In the genomic region with DNA sequence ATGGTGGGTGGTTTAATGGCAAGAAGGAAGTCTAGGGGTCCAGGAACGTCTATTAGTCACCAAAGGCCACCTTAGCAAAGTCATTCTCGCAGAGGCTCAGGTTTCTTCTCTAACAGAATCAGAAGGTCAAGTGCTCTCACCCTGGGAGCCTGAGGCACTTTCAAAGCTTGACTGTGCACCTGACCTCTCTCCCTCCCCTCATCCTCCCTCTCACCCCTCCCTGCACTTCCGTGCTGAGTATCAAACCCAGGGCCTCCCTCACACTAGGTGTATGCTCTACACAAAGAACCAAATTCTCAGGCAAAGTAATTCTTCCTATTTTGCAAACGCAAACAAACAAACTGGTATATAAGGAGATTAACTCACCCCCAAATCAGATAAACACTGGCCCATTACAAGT, we compare ENCODE assay signal across 29 mouse cellular contexts. TPM values are rescaled to one million over a fixed set of nuclear protein-coding genes. Genes with fewer than 3 reads are reported as not detected.
DNase-seq lines count a peak whose midpoint lies in the region; ATAC-seq and TF ChIP-seq lines count a peak whose summit lies in the region.
"Had no signal": no experiment of that assay in that cellular context is flagged by ENCODE, and none has a peak within 500 bp of the region (broad histone marks: within the 10 kb centered on the region; RNA-seq: fewer than 3 reads in every experiment).

No protein-coding gene starts in this region.

- intact Hi-C loops in heart, adult 2 months (cut with DNase I): no loop called here

- H3K9me3 ChIP-seq in kidney, embryonic 14.5 days (ENCODE audit: control insufficient read depth, low read length): no peaks in the 10 kb centered on the region
- no peaks in the 10 kb centered on the region for H3K9me3 ChIP-seq in lung, postnatal 0 days (ENCODE audit: low read length)
- no peaks in the 10 kb centered on the region for H3K9me3 ChIP-seq in embryonic facial prominence, embryonic 10.5 days
- H3K9me3 ChIP-seq: embryonic facial prominence, embryonic 15.5 days; heart, embryonic 13.5 days; limb, embryonic 12.5 days; megakaryocyte, embryonic 14.5 days had no signal

- H3K4me2 ChIP-seq in kidney, embryonic 14.5 days (replicated peaks; ENCODE audit: low read depth, low read length): no peak overlapping the region
- H3K4me2 ChIP-seq in lung, postnatal 0 days (replicated peaks; ENCODE audit: low read depth, low read length): 0 out of 2 replicates have a peak overlapping the region, but pooled peaks have one; percentile 49

- no peak for DNase-seq in kidney, postnatal 14 days
- peak; percentile 33 for DNase-seq in lung, postnatal 0 days (ENCODE audit: low spot score)
- no peak for DNase-seq in lung, postnatal 4 days
- peak; percentile 73 for DNase-seq in ES-CJ7 (ENCODE audit: low read depth, low spot score)
- peak; percentile 36 for DNase-seq in embryonic facial prominence, embryonic 10.5 days (ENCODE audit: low spot score)
- DNase-seq in heart, adult 2 months: no peak
- DNase-seq: cerebellum, adult 2 months; kidney, adult 18-20 months; right cerebral cortex, postnatal 25 days; thymus, postnatal 36 days had no signal

- no peak for TF ChIP-seq EP300 in lung, postnatal 0 days (IDR thresholded peaks at IDR 0.05)
- no peak for TF ChIP-seq EP300 in heart, adult 2 months (IDR thresholded peaks at IDR 0.05; ENCODE audit: insufficient read depth, low read depth, low read length)

- TF ChIP-seq CTCF in lung, postnatal 0 days (IDR thresholded peaks at IDR 0.05): no peak
- no peak for TF ChIP-seq CTCF in heart, adult 2 months (IDR thresholded peaks at IDR 0.05)

- H3K4me3 ChIP-seq in kidney, embryonic 14.5 days (ENCODE audit: low read length): no peak overlapping the region
- H3K4me3 ChIP-seq in lung, postnatal 0 days (ENCODE audit: low read depth, low read length): no peak overlapping the region
- H3K4me3 ChIP-seq in embryonic facial prominence, embryonic 10.5 days: no peak overlapping the region
- H3K4me3 ChIP-seq in heart, adult 2 months: no peak overlapping the region

- H3K79me2 ChIP-seq in heart, adult 2 months (replicated peaks; ENCODE audit: control insufficient read depth, insufficient read depth, low read length): no peaks in the 10 kb centered on the region

- H3K27me3 ChIP-seq in kidney, embryonic 14.5 days (ENCODE audit: control insufficient read depth, insufficient read depth, low read length): peaks cover 32% of the 10 kb centered on the region
- H3K27me3 ChIP-seq in lung, postnatal 0 days (replicated peaks; ENCODE audit: insufficient read depth, low read length): peaks cover 17% of the 10 kb centered on the region
- peaks cover 79% of the 10 kb centered on the region for H3K27me3 ChIP-seq in embryonic facial prominence, embryonic 10.5 days (replicated peaks; ENCODE audit: low read depth, poor library complexity, severe bottlenecking)
- H3K27me3 ChIP-seq in heart, adult 2 months (ENCODE audit: control insufficient read depth, insufficient read depth, low read length): peaks cover 8% of the 10 kb centered on the region

- TF ChIP-seq POLR2A in heart, adult 2 months (IDR thresholded peaks at IDR 0.05; ENCODE audit: insufficient read depth, low read depth, low read length): no peak

- ATAC-seq in kidney, embryonic 14.5 days (ENCODE audit: low FRiP score, low TSS enrichment): peak; percentile 50
- peak; percentile 13; the same call in 1 of the 2 replicates for ATAC-seq in lung, postnatal 0 days
- no peak for ATAC-seq in activated CD4-positive, CD25-positive, alpha-beta regulatory T cell, adult 4 months
- ATAC-seq: Patski had no signal

- WGBS in kidney, embryonic 14.5 days: 5% methylated on average over 4 of the region's 4 CpGs
- WGBS in lung, postnatal 0 days: 14% methylated on average over 4 of the region's 4 CpGs
- WGBS in embryonic facial prominence, embryonic 10.5 days: 6% methylated on average over 4 of the region's 4 CpGs
- 16% methylated on average over 4 of the region's 4 CpGs for WGBS in heart, adult 2 months

- no peak overlapping the region for H3K27ac ChIP-seq in kidney, embryonic 14.5 days (ENCODE audit: low read depth, low read length)
- H3K27ac ChIP-seq in lung, postnatal 0 days (ENCODE audit: low read length): no peak overlapping the region
- no peak overlapping the region for H3K27ac ChIP-seq in embryonic facial prominence, embryonic 10.5 days (replicated peaks)
- no peak overlapping the region for H3K27ac ChIP-seq in heart, adult 2 months
- H3K27ac ChIP-seq: embryonic facial prominence, embryonic 15.5 days; gastrocnemius, adult 2 months; heart, embryonic 13.5 days; hindbrain, embryonic 14.5 days; limb, embryonic 12.5 days; liver, embryonic 14.5 days had no signal

- no peaks in the 10 kb centered on the region for H3K36me3 ChIP-seq in kidney, embryonic 14.5 days (ENCODE audit: control insufficient read depth, insufficient read depth, low read length)
- no peaks in the 10 kb centered on the region for H3K36me3 ChIP-seq in lung, postnatal 0 days (ENCODE audit: insufficient read depth, low read length)
- no peaks in the 10 kb centered on the region for H3K36me3 ChIP-seq in embryonic facial prominence, embryonic 10.5 days (replicated peaks)
- H3K36me3 ChIP-seq in heart, adult 2 months (ENCODE audit: control insufficient read depth, insufficient read depth, low read length): no peaks in the 10 kb centered on the region
- H3K36me3 ChIP-seq: embryonic facial prominence, embryonic 15.5 days; heart, embryonic 13.5 days; limb, embryonic 12.5 days had no signal

- H3K9ac ChIP-seq in kidney, embryonic 14.5 days (ENCODE audit: low read depth, low read length): no peak overlapping the region
- no peak overlapping the region for H3K9ac ChIP-seq in lung, postnatal 0 days (replicated peaks; ENCODE audit: low read depth)
- H3K9ac ChIP-seq in heart, adult 2 months (ENCODE audit: low read depth, low read length): no peak overlapping the region
- H3K9ac ChIP-seq: embryonic facial prominence, embryonic 15.5 days; heart, embryonic 13.5 days; hindbrain, embryonic 14.5 days; limb, embryonic 12.5 days; liver, embryonic 14.5 days had no signal

- H3K4me1 ChIP-seq in kidney, embryonic 14.5 days (ENCODE audit: control insufficient read depth, insufficient read depth, low read length): 0 out of 2 replicates have a peak, but pooled peaks cover 8% of the 10 kb centered on the region
- H3K4me1 ChIP-seq in lung, postnatal 0 days (ENCODE audit: insufficient read depth, low read depth, low read length): no peaks in the 10 kb centered on the region
- peaks cover 23% of the 10 kb centered on the region for H3K4me1 ChIP-seq in embryonic facial prominence, embryonic 10.5 days
- H3K4me1 ChIP-seq in heart, adult 2 months (ENCODE audit: control insufficient read depth, insufficient read depth, low read length): no peaks in the 10 kb centered on the region

RNA-seq across cellular contexts. Expression of a gene that starts 0.6 kb away (rescaled TPM):
- polyA plus RNA-seq in kidney, embryonic 14.5 days (2014; fragmentation: Nextera tagmentation; extraction: Ambion mirVana): 1.0 and 1.1 TPM in 2 replicates
- polyA plus RNA-seq in lung, postnatal 0 days (2015; fragmentation: Nextera tagmentation; extraction: Ambion mirVana): 7.2 and 8.9 TPM in 2 replicates
- 0.28 TPM in 1 of 2 replicates, not detected in the other for polyA plus RNA-seq in embryonic facial prominence, embryonic 10.5 days (2016; fragmentation: Nextera tagmentation; extraction: Ambion mirVana)
- under 1 TPM in 1 of 2 experiments, not detected in 1; 0.32 TPM for polyA plus RNA-seq in activated CD4-positive, CD25-positive, alpha-beta regulatory T cell, adult 4 months (2017; shearing (Covaris generic))
- under 1 TPM in 1 of 2 experiments, not detected in 1; 0.20 TPM for total RNA-seq in heart, adult 2 months (2021)
- 0.35 and 2.3 TPM in 2 replicates for polyA plus RNA-seq in heart, adult 2 months (2012; rRNA removed)
- total RNA-seq: gastrocnemius, adult 2 months; layer of hippocampus, postnatal 14 days had no signal
- polyA plus RNA-seq: C2C12; cerebellum, adult 2 months; forebrain, embryonic 16.5 days; hindbrain, embryonic 14.5 days; Patski had no signal

RNA-seq across cellular contexts. Expression of a gene that starts 28.9 kb away (rescaled TPM):
- 1.5 and 2.0 TPM in 2 replicates for polyA plus RNA-seq in kidney, embryonic 14.5 days (2014; fragmentation: Nextera tagmentation; extraction: Ambion mirVana)
- polyA plus RNA-seq in lung, postnatal 0 days (2015; fragmentation: Nextera tagmentation; extraction: Ambion mirVana): 20.1 and 25.0 TPM in 2 replicates
- 1.0 and 2.3 TPM in 2 replicates for polyA plus RNA-seq in embryonic facial prominence, embryonic 10.5 days (2016; fragmentation: Nextera tagmentation; extraction: Ambion mirVana)
- not detected for polyA plus RNA-seq in activated CD4-positive, CD25-positive, alpha-beta regulatory T cell, adult 4 months (2017; shearing (Covaris generic))
- 1 to 10 TPM; 2.4 to 2.8 TPM for total RNA-seq in heart, adult 2 months (2021)
- polyA plus RNA-seq in heart, adult 2 months (2012; rRNA removed): 9.5 and 17.0 TPM in 2 replicates

RNA-seq across cellular contexts. Expression of a gene that starts 36.4 kb away (rescaled TPM):
- not detected in 2 replicates for polyA plus RNA-seq in kidney, embryonic 14.5 days (2014; fragmentation: Nextera tagmentation; extraction: Ambion mirVana)
- not detected in 2 replicates for polyA plus RNA-seq in lung, postnatal 0 days (2015; fragmentation: Nextera tagmentation; extraction: Ambion mirVana)
- polyA plus RNA-seq in embryonic facial prominence, embryonic 10.5 days (2016; fragmentation: Nextera tagmentation; extraction: Ambion mirVana): not detected in 2 replicates
- not detected for polyA plus RNA-seq in activated CD4-positive, CD25-positive, alpha-beta regulatory T cell, adult 4 months (2017; shearing (Covaris generic))
- not detected for total RNA-seq in heart, adult 2 months (2021)
- not detected in 2 replicates for polyA plus RNA-seq in heart, adult 2 months (2012; rRNA removed)
- total RNA-seq: ES-E14; gastrocnemius, adult 2 months; heart, postnatal 25 days had no signal
- polyA plus RNA-seq: C2C12; embryonic facial prominence, embryonic 15.5 days; gonadal fat pad, adult 2 months; heart, embryonic 13.5 days; large intestine, adult 2 months; limb, embryonic 12.5 days; midbrain, embryonic 16.5 days; Patski; spleen, adult 2 months had no signal

RNA-seq across cellular contexts. Expression of a gene that starts 41.4 kb away (rescaled TPM):
- 28.1 and 33.0 TPM in 2 replicates for polyA plus RNA-seq in kidney, embryonic 14.5 days (2014; fragmentation: Nextera tagmentation; extraction: Ambion mirVana)
- 1.9 and 3.2 TPM in 2 replicates for polyA plus RNA-seq in lung, postnatal 0 days (2015; fragmentation: Nextera tagmentation; extraction: Ambion mirVana)
- polyA plus RNA-seq in embryonic facial prominence, embryonic 10.5 days (2016; fragmentation: Nextera tagmentation; extraction: Ambion mirVana): 29.6 and 38.1 TPM in 2 replicates
- polyA plus RNA-seq in activated CD4-positive, CD25-positive, alpha-beta regulatory T cell, adult 4 months (2017; shearing (Covaris generic)): 10 to 100 TPM; 11.9 to 14.7 TPM
- under 1 TPM; 0.27 to 0.44 TPM for total RNA-seq in heart, adult 2 months (2021)
- 0.18 and 0.20 TPM in 2 replicates for polyA plus RNA-seq in heart, adult 2 months (2012; rRNA removed)
- total RNA-seq: gastrocnemius, adult 2 months had no signal

RNA-seq across cellular contexts. Expression of a gene that starts 52.9 kb away (rescaled TPM):
- polyA plus RNA-seq in kidney, embryonic 14.5 days (2014; fragmentation: Nextera tagmentation; extraction: Ambion mirVana): 14.5 and 17.1 TPM in 2 replicates
- 36.4 and 37.3 TPM in 2 replicates for polyA plus RNA-seq in lung, postnatal 0 days (2015; fragmentation: Nextera tagmentation; extraction: Ambion mirVana)
- 2.6 and 4.0 TPM in 2 replicates for polyA plus RNA-seq in embryonic facial prominence, embryonic 10.5 days (2016; fragmentation: Nextera tagmentation; extraction: Ambion mirVana)
- polyA plus RNA-seq in activated CD4-positive, CD25-positive, alpha-beta regulatory T cell, adult 4 months (2017; shearing (Covaris generic)): under 1 TPM; 0.19 to 0.27 TPM
- total RNA-seq in heart, adult 2 months (2021): 1 to 10 TPM; 8.4 to 8.9 TPM
- polyA plus RNA-seq in heart, adult 2 months (2012; rRNA removed): 6.2 and 6.5 TPM in 2 replicates

Comparison
In these comparisons a context has a peak if more than half of its experiments do, and no peak if none do; other contexts are left out.
1. DNase-seq: peak in lung, postnatal 0 days (single experiment), ES-CJ7 (single experiment) and embryonic facial prominence, embryonic 10.5 days (single experiment); none in kidney, postnatal 14 days (single experiment), lung, postnatal 4 days (0 of 2) and heart, adult 2 months (0 of 2).